Mouse (Mus musculus) gastrocnemius, adult 8-10 months (tissue): ENCODE measurements around the gene Ccl6. TPM values are rescaled to one million over a fixed set of nuclear protein-coding genes. Genes with fewer than 3 reads are reported as not detected.

Source experiments
- DNase-seq, 2 experiments: peaks; one replicate each; pipeline ENCODE4 v3.0.0; 2022; ENCODE audit warnings: low spot score in 2 of 2
- total RNA-seq, 4 experiments: library from RNA; stranded (reverse); gene quantifications; 2 replicates each; pipeline ENCODE4 v1.2.4; 2022

The Ccl6 gene
- 1 to 10 TPM in 3 of 4 experiments, under 1 TPM in 1; 0.73 to 4.7 (median 2.2) TPM for total RNA-seq

DNA sequence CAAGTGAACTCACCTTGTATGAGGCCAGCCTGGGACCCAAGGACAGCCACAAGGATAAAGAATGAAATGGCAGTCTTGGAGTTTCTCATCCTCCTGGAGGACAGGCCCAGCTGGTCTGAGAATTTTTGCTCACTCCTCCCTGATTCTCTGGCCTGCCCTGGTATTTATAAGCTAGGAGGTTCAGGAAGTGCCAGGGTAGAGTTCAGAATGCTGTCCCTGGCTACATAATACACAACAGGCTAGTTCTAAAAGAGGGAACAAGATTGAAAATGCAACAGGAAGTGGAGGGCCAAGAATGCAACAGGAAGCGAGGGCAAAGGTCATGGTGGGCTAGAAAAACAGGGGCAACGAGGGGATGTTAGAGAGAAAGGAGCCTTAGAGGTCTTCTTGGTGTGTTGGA, at the start of gene Ccl6:
Ccl6 (minus strand) TSS at position 235 of the 400 bp plus-strand sequence.
- no peak for DNase-seq

DNA sequence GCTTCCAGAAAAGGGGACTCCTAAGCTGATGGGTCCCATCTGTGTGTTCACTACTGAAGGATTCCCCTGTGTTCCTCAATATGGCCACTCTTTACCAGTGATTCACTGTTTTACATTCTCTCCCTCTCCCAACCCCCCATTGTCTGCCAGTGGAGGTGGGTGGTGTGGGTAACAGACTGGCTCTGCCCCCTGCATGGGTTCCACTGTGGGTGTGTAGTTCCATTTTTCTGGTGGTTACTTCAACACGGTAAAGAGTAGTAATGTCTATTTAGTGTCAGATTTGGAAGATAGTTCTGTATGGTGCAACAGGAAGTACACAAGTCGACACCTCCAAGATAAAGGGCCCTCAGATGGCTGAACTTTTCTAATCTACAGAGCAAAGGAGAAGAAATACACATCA, 48.3 kb upstream of the Ccl6 start:
- DNase-seq: no peak

DNA sequence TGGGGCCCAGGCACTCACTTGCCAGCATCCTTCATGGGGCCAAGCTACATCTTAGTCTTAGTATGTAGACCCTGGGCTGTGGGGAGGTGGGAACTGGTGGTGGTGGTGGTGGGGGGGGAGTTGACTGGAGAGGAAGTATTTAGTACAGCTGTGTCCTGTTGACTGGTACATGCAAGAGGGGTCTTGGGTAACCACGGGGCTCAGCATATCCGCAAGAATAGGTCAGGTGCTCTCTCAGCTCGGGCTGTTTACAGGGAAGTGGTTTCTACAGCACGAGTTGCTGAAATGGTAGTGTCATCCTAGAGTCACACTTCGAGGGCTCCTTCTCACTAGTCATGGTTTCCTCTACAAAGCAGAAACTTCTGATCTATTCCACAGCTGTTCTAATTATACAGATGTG, 47.3 kb upstream of the Ccl6 start:
- DNase-seq: no peak

DNA sequence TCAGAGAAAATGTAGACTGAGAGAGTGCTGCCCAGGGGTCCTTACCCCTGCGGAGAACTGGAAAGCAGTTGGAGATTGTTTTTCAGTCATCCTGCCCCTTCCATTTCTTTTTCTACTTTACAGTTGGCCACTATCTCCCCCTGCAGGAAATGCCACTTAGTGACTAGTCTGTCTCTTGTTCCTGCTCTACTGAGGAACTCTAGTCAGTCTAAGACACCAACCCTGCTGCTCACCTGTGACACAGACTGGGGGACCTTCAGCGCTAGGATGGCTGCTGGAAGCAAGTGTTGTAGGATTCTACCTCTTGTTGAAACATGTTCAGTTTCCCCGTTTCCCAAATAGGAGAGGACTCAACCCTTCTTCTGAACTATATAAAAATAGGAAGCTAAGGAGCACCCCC, 46.6 kb upstream of the Ccl6 start:
- no peak for DNase-seq

DNA sequence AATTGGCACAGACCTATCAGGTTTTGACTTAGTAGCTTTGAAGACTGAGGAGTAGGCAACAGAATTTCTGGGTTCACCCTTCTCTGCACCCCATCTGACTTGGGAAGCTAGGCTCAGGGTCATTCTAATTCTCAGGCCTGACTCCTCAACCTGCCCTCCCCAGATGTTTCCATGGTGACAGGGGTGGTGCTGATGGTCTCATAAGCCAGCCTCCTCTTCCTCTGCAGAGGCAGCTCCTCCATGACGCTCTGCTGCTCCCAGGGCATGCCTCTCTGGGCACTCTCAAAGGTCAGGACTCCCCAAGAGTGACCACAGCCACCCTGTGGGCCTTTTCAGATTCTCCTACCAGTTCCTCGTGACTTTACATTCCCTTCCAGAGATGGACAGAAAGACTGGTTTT, 46.0 kb upstream of the Ccl6 start:
- no peak for DNase-seq

DNA sequence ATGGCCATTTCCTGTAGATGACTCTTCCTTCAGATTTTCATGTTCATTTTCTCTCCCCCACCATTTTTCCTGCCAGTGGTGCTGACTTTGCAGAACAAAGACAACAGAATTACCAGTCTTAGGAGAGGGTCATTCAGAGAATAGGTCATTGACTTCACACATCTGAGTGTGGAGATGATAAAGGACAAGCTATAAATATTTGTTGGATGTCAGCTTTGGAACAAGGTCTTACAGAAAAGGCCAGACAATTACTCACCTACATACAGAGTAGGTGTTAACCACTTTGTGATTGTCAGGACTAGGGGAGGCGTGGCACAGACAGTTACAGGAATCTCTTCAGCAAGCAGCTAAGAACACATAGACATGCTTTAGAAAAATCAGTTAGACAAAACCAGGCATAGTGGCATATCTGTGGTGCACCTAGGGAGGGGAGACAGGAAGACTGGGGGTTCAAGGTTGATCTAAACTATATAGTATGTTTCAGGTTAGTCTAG, 43.9 kb upstream of the Ccl6 start:
- no peak for DNase-seq

DNA sequence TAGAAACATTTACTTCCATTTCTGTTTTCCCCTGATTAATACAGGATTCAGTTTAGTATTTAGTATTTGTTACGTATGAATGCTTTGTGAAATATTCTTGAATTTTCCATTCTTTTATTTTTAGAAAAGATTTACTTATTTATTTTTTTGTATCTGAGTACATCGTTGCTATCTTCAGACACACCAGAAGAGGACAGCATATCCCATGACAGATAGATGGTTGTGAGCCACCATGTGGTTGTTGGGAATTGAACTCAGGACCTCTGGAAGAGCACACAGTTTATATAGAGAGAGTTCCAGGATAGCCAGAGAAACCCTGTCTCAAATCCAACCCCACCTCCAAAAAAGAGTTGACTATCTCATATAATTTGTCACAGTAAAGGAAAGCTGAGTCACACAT, 42.0 kb upstream of the Ccl6 start:
- no peak for DNase-seq

DNA sequence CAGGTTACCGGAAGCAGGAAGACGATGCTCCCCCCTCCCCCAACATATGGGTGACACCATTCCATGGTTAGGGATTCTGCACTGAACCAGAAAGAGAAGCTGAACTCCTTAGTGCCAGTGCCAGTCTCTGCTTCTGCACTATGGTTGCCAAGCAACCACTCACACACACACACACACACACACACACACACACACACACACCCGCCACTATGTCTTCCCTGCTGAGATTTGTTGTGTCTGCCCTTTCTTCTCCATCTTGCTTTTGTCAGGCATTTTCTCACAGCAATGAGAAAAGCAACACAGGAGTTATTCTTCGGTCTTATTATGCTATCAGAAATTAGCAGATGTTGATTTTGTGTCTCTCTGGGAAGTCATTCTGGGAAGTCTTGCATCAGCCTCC, 41.5 kb upstream of the Ccl6 start:
- DNase-seq: no peak

DNA sequence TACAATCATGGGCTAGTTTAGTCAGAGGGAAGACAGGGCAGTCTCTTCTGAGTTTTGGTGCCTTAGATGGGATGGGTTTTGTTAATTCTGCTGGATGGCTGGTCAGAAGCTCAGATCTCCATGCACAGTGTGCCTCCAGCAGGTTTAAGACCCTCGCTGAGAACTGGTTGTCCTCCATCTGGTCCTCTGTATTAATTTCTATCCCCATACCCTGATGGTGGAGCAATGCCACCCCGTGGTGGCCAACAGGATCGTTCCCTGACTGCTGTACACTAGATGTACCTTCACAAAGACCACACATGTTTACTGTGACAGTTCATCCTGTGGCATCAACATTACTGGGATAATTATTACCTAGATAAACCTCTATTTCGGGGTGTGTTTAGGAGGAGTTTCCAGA, 39.9 kb upstream of the Ccl6 start:
- no peak for DNase-seq

DNA sequence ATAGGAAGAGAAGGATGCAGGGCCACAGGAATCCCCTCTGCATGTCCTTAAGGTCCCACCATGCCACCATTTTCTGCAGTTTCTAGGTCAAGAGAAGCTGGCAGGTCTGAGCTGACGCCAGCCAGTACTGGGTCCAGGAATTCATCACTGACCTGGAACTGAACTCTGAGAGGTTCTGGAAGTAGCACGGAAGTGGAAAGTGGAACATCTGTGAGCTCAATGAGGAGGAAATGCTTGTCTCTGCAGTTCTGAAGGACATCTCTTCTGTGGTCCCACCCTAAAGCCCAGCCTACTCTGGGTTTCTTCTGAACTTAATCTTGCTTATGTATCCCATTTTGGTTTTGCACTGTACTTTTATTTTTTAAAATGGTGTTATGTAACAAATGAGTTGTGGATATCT, 38.2 kb upstream of the Ccl6 start:
- DNase-seq: no peak

DNA sequence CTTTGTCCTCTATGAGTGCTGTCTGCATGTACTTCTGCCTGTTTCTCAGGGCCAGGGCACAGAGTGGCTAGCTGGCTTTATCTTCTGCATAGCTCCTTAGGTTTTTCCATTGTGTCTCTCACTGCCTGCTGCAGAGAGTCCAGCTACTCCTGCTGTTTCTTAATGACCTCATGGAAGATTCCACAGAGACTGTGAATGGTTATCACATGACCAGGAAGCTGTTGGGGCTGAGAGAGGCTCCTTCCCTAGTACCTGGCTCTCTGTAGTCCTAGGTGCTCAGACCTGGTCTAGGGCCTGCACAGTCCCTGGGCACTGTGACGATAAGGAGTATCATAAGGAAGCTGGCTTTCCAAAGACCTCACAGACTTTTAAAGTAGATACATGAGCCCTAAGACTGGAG, 37.7 kb upstream of the Ccl6 start:
- no peak for DNase-seq

DNA sequence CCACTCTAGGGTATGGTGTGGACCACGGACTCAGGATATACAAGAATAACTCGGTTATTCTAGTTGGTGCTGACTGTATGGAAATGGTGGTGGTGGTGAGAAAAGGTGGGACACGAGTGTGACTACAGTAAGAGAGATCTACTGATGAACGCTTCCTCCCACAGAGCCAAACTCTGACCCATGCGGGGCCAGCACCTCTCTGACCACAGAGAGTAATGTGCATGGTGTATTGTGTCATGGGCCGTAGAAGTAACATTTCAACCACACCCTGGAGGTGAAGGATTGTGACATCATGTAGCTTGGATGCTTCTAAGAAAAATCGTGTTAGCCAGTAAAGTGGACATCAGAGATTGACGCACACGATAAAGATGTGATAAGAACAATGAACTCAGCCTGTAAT, 35.9 kb upstream of the Ccl6 start:
- DNase-seq: no peak

DNA sequence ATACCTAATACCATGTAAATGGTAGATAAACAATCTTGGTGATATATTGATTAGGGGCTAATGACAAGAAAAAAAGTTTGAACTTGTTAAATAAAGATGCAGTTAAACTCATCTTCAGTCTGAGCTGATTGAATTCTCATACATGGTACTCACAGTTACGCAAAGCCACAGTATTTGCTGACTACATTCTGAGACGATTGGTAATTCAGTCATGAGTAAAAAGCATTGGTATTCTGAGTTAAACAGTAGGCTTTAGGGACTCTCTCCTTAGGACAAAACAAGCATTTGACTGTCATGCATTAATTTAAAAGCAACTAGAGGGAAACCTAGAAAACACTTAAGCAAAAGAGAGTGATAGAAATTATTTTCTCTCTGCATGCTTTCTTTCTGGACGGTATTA, 30.7 kb upstream of the Ccl6 start:
- DNase-seq: no peak

DNA sequence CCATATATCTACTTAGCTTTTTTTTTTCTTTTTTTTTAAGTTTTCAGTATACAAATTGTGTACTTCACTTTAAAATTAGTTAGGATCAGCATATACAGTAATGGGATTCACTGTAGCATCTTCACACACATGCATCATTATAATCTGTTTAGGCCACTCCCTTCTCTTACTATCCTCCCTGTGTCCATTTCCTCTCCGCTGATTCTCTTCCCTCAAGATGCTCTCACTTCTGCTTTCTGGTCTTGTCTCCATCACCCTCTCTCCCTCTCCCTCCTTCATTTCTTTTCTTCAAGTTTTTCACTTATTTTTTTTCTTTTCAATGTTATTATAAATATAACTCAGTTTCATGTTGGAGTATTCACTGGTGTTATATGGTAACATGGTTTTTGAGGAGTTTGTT, 26.1 kb upstream of the Ccl6 start:
- DNase-seq: no peak

DNA sequence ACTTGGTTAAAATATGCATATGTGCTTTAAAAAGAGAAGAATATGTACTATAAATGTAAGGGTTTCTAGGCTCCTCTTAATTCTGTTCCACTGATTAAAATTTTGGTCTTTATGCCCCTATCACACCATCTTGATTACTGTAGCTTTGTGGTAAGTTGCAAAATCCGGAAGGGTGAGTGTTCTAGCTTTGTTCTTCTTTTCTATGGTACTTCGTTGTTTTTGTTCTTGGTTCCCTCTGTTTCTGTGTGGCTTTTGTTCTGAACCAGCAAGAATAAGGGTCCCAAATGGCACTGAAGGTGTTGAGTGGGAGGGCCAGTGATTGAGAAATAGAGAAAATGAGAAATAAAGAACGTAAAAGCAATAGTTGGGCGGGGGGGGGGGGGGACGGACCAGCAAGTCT, 25.4 kb upstream of the Ccl6 start:
- no peak for DNase-seq

DNA sequence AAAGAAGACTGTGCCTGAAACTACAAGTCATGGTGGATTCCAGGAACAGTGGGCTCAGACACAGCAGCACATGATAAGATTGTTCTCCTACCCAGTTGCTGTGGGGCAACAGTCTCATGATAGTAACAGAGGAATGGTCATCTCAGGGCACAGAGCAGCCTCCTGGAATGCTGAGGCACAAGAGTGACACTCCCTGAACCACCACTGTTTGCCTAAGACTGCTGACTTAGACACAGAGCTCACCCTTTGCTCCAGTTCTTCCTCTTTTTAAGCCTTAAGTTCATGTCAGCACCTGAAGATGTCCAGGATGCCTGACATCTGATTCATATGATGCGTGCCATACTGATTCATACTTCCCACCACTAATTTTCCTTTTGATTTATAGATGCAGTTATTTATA, 23.7 kb upstream of the Ccl6 start:
- no peak for DNase-seq

DNA sequence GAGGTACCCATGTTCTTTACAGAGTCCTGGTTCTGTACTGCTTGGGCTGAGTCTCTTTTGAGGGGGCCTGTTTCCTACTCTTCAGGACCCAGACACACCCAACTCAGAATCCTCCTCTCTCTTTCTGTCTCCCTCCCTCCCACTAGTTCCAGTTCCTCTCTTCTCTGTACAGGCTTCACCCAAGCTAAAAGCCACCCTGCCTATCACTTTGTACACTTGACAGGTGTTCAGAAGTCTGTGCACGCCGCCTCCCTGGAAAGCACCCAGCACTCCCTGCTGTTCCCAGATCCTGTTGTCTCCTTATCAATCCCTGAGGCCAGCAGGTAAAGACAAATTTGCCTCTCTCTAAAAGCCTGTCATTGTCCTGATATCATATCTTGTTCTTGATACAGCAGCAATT, 18.0 kb upstream of the Ccl6 start:
- no peak for DNase-seq

DNA sequence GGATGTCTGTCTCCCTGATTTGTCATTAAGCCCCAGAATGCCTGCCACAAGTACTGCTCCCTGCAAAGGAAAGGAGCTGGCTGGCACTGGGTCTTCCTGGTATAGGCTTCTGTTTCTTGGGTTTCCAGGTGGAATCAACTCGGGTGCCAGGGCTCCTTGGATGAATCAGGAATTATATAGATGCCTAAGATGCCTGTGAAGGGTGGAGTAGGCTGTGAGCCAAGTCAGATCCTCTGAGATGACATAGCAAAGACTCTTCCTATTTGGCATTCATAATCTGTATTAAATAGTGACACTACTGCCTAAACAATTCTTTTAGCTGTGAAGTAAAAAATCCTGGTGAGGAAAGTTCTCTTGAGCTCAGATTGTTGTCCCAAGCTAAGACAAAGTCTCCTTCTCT, 13.5 kb upstream of the Ccl6 start:
- DNase-seq: no peak

DNA sequence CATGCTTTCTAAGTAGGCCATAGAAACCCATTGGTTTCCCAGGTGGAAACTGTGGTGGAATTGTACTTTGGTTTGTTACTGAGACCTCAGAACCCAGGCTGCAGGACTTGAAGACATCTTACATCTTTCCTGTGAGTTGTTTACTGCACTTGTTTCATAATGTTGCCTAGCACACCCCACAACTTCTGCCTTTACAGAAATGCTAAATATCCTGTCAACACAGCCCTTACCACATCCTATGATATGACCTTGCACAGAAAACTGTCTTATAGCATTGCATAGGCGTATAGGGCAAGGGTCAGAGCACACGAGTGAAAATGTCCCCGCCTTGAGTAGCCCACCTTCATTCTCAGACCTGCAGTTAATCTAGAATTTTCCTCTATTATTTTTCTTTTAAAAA, 12.6 kb upstream of the Ccl6 start:
- no peak for DNase-seq

DNA sequence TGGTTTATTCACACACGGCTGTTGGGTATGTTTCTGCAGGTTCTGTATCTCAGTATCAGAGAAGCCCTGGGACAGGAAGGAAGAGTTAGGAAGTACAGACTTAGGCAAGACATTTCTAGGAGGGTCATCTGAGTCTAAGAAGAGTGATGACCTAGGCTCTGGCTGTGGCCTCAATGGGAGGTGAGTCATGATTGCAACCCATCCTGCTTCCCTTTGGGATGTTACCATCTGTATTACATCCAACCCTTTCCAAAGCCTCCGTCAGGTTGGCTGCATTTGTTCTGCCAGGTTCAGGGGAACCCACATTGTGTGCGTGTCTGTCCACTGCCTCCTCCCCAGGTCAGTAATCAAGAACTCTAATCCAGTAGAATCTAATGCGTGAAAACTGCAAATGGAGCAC, 11.8 kb upstream of the Ccl6 start:
- DNase-seq: no peak

DNA sequence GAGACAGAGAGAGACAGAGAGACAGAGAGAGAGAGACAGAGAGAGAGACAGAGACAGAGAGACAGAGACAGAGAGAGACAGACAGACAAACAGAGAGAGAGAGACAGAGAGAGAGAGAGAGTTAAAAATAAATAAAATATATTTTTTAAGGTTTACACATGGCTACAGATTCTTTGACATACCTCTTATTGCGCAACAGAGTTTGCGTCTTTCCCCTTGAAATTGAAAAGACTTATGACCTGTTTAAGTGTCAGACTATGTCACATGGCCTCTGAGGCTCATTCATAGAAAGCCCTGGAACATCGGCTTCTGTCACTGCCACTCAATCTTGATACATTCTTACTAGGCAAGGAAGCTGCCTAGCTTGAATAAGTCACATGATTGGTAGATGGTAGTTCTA, 10.5 kb upstream of the Ccl6 start:
- no peak for DNase-seq

DNA sequence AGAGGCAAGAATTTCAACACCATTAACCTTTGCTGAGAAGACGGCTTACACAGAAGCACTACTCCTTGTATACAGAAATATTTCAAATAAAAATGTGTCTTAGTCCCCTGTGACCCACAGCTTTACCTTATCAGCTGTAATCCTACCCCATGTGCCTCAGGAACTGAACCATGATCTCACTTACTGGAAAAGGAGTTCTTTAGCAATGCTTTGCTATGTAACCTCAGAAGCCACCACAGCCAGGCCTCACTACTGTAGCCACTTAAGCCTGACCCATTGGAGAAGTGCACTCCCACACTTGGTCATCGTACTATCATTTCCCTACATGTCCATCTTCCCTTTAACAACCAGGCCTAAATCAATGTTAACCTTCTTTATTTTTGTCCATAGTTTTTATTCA, 7.7 kb upstream of the Ccl6 start:
- no peak for DNase-seq

DNA sequence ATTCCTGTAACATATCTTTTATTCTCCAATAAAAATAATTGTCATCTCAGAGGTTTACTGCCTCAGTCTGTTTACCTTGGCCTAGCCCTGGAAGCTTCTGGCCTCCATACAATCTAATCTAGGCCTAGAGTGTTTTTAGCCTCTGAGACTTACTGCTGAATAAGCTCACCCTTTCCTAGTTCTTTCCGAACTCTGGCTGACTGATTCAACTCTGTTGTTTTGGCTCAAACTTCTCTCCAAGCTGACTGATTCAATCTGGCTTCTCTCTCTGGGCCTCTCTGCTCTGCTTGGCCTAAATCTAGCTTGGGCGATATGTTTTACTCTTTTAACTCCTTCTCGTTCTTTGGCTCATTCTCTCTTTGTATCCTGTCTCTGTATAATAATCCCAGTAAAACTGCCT, 6.1 kb upstream of the Ccl6 start:
- no peak for DNase-seq

DNA sequence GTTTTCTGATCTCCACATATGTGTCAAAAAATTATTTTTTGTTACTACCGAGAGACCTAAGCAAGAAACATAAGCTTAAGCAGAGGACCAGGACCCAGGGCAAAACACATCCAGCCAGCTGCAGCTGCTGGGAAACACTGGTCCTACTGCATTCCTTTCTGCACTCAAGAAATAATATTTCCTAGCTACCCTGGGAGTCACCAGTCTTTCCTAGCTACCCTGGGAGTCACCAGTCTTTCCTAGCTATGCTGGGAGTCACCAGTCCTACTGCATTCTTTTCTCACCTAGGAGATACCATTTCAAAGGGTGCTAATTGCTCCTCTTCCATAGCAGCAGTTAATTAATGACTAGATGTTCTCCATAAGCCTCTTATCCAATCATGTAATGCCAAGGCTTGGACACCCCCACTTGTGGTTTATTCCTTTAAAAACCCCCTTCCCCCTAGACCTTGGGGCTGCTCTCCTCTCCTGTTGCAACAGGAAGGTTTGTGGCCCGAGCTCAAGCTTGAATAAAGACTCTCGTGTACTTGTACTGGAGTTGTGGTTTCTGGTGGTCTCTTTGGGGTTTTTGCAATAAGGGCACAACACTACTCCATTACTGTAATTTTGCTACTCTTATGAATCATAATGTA, 5.4 kb upstream of the Ccl6 start:
- no peak for DNase-seq
